Mouse (Mus musculus) monocyte, adult 2 months (primary cell): ENCODE data around the gene Vwa2.

ENCODE experiments used
- DNase-seq, 2 experiments: peaks; one replicate each; pipeline ENCODE4 v3.0.0; 2022; ENCODE audit warnings: low spot score in 2 of 2, low read depth in 1 of 2

Gene Vwa2

DNA sequence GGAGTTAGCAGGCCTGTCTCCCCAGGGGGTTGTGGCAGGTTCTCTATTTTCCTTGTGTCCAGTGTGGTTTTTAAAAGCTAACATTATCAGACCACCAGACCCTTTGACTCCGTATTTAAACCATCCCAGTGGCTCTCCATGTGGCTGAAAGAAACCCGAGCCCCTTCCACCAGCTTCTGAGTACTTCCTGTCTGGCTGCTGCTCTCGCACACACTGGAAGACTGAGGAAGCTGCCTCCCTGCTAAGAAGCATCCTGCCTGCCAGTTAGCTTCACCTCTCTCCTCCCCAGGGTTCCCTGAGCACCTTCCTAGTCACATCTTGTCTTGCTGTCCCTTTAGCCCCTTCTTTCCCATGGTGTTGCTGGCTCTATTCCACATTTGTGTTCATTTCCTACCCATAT, 33.8 kb downstream of the Vwa2 start:
- DNase-seq: no peak

DNA sequence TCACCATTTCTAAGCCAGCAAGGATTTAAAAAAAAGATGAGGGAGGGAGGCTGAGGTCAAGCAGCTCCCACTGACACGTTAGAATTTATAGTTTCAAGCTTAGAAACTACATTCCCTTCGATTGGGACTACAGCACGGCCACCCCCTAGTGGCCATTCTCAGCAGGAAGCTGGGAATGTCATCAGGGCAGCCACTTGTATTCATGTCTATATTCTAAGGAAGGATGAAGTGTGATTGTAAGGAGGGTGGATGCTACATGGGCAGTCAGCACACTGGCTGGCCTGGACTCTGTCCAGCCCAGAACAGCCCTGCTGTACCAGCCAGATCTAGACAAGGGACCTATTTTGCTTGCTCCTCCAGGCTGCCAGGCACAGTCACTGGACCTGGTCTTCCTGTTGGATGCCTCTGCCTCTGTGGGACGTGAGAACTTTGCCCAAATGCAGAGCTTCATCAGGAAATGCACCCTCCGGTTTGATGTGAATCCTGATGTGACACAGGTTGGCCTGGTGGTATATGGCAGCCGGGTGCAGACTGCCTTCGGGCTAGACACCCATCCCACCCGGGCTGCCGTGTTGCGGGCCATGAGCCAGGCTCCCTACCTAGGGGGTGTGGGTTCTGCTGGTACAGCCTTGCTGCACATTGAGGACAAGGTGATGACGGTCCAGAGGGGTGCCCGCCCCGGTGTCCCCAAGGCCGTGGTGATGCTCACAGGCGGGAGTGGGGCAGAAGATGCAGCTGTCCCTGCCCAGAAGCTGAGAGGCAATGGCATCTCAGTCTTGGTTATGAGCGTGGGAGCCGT, 34.6 kb downstream of the Vwa2 start:
- no peak for DNase-seq

DNA sequence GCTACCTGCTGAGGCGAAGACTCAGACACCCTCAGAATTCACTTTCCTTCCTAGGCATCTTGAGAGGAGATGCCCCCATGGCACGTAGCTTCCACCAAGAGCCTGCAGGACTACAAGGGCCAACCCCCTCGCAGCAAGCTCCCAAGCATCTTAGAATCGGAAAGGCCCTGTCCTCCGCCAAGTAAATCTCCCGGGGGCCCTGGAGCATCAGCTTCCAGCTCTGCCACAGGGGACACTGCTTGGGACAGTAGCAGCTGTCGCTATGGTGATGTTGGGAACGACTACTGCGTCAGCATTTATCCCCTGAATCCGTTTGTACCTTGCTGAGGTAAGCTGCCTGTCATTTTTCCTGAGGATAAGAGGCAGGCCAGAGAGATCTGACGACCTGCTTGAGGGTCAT, 36.5 kb downstream of the Vwa2 start:
- no peak for DNase-seq

DNA sequence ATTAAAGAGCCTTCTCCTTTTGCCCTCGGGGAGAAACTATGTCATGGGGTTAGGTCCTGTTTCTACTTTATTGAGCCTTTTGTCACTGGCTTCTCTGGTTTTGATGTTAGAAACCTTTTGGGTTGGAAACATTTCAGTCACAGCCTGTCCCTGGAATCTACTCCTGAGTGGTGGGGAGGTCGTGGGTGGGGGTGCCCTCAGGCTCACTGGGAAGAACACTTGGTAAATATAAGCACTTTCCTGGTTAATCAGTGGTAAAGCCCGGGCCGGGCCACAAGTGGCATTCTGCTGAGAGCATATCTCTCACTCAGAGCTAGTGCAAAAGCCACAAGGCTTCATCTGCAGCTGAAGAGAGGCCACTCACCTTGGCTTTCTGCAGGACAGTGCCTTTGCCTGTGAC, 39.7 kb downstream of the Vwa2 start:
- no peak for DNase-seq

DNA sequence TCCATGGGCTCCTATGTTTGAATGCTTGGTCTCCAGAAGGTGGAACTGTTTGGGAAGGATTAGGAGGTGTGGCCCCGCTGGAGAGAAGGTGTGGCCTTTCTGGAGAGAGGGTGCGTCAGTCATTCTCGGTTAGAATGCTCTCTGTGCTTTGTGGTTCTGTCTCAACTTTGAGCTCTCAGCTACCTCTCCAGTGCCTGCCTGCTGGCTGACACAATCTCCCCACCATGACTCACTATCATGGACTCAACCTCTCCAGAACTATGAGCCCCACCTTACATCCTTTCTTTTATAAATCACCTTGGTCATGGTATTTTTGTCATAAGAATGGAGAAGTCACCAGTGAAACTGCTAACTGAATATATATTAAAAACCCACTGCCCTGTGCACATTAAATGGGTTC, 40.6 kb downstream of the Vwa2 start:
- DNase-seq: no peak

DNA sequence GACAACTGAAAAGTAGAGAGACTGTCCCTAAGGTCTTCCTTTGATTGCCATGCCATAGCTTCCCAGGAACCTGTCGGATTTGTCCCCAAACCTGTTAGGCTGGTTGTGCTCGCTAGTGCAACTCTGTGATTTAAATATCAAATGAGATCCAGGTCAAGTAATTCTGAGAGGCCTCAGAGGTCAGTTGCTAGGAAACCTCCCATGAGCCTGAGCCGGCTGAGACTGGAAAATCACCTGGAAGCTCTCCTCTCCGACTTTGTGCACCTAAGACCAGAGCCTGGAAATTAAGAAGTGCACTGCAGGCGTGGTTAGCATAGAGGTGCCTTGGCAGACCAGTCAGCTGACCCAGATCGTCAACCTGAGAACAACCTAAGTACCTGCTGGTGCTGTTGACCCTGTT, 41.0 kb downstream of the Vwa2 start:
- DNase-seq: no peak

DNA sequence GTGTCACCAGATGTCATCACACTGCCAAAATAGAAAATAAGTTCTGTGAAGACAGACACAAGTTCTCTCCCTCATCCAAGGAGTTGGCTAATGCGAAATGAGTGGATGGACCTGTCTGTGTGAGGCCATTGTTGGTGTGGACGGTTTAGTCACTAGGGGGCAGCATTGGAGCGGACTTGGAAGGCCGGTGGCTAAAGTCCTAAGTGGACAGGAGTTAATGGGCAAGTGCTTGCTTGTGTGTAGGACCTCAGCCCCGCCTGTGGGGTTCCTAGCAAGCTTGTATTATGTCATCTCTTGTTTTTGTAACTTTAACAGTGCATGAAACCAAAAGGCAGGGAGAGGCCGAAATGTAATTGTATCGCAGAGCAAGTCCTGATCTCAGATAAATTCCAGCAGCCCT, 45.6 kb downstream of the Vwa2 start:
- peak in 1 of 2 experiments; percentile 17 for DNase-seq

DNA sequence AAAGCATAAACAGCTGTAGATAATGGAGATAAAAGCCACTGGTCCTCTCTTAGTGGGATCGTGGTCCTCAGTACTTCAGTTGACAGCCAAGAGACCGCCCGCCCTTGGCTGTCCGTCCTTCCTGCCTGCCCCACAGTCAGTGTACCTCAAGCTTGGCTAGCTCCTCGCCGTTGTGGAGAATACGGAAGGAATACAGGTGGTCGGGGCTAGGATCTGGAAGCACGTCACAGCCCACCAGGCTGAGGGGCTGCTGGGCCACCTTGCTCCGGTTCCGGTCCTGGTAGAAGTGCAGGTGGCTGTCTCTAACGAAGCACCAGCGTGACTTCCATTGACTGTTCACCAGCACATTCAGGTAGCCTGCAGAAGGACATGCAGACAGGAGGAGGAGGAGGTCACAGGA, 46.2 kb downstream of the Vwa2 start:
- DNase-seq: no peak

DNA sequence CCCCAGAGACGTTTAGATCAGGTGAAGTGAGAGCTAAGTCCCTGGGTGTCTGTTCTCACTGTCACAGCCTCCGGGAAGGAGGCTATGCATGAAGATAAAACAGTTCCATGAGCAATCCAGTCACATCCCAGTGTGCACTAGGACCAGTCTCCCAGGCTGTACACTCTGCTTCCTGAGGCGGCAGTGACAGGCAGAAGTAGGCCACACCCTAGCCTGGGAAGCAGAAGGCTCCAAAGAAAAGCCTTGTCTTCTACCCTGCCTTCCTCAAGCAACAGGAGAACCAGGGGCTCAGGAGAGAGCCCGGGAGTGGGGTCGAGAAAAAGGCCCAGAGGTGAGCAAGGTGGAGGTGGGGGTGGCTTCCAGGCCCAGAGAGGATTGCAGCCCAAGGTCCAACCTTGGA, 47.7 kb downstream of the Vwa2 start:
- no peak for DNase-seq

DNA sequence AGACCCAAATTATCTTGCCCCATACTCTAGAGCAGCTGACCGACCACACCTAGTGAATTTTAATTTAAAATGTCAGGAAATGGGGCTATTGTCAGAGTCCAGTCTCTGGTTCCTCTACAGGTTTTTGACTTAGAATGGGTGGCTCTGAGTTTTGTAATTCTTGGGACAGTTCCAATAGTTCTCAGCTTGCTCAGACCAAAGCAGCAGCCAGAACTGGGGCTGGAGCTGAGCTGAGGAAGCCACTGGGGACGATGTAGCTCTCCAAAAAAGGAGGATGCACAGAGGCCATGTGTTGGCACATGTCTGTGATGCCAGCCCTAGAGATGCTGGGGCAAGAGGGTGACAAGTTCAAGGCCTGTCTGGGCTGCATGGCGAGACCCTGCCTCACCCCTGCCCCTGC, 55.3 kb downstream of the Vwa2 start:
- DNase-seq: no peak

DNA sequence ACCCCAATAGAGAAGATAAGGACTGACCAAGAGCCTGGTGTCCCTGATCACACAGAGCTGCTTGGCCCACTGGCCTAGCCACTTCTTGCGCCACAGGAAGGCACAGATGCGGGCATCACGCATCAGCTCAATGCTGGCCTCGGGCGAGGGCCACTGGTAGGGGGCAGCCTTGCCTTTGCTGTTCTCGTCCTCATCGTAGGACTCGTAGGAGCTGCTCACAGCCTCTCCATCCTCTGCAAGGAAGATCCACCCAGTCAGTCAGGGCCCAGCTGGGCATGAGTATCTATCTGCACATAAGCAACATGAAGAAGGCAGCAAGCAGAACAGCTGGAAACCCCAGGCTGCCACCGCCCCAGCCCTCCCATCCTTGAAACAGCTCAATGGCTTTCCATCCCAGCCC, 56.0 kb downstream of the Vwa2 start:
- DNase-seq: no peak

DNA sequence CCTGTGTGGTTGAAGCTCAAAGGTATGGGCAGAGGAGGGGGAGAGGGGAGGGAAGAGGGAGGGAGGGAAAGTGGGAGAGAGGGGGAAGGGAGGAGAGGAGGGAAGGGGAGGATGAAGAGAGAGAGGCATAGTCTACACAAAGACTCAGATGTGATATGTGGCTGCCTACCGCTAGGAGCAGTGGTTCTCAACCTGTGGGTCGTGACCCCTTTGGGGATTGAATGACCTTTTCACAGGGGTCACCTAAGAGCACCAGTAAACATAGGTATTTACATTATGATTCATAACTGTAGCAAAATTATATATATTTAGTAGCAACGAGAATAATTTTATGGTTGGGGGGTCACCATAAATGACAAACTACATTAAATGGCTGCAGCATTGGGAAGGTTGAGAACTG, 59.8 kb downstream of the Vwa2 start:
- DNase-seq: no peak

DNA sequence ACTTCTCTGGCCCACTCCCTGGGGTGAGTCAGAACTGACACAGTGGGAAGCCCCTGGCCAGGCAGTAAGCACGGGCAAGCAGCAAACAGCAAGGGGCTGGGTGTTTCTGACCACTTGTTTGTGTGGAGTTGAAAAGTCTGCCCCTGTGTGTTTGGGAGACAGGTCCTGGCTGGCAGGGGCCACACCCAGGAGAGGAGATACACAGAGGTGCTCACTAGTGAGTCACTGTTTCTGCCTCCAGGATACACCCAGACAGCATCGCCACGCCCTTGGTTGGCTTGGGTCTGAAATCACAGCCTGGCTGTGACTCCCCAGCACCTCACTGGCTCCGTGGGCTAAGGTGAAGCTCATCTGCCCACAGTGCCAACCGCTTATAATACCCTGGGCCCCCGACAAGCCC, 61.1 kb downstream of the Vwa2 start:
- no peak for DNase-seq

DNA sequence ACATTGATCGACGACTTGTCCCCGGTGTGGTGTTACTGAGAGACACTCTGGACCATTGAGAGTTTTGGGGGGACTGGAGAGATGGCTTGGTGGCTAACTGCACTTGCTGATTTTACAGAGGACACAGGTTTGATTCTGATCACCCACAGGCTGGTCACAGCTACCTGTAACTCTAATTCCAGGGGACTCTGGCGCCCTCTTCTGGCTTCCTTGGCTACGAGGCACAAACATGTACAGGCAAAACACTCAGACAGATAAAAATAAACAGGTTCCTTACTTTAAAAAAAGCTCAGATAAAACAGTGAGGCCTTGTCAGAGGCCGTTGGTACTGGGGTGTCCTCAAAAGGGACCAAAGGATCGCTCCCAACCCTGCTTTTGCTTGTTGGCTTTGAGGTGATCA, 61.7 kb downstream of the Vwa2 start:
- no peak for DNase-seq

DNA sequence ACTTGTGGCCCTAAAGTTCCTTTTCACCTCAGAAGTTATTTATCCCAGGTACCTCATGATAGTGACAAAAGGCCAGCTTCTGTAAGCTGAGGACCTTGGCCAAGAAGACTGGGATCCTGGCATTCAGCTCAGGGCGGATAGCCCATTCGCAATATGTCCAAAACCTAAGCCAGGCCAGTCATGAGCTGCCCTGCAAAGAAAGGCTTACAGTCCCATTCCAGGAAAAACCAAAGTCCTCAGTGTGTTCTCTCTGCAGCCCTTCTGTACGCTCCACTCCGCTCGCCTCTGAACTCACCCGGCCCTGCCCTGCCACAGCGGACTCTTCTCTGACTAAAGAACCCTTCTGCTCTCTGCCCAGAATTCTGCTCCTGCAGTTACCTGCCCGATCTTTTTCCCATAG, 62.2 kb downstream of the Vwa2 start:
- DNase-seq: no peak

DNA sequence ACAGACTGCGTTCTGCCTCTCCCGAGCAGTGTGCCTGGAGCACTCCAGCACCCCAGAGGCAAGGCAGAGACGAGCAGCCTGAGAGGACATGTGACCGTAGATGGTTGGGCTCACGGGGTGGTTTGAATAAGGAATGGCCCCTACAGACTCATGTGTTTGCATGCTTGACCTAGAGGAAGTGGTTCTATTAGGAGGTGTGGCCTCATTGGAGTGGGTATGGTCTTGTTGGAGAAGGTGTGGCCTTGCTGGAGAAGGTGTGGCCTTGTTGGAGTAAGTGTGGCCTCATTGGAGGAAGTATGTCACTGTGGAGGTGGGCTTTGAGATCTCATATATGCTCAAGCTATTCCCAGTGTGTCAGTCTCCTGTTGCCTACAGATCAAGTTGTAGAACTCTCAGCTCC, 63.9 kb downstream of the Vwa2 start:
- DNase-seq: no peak

DNA sequence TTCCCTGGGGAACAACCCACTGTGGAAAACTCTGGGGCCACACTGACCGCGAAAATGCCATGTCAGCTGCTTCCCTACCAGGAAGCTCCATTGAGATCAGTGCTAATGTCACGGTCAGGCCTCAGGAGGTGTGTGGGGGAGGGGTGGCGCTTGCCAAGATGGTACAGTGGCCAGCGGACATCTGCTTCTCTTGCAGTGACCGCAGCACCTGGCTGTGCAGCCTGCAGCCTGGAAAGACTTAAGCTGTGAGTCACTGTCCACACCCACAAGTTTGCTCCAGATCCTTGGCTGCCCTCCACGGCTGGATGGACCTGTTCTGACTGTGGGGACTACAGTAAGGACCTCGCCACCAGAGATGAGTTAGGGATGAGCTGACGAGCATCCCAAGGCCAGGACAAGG, 65.8 kb downstream of the Vwa2 start:
- no peak for DNase-seq

DNA sequence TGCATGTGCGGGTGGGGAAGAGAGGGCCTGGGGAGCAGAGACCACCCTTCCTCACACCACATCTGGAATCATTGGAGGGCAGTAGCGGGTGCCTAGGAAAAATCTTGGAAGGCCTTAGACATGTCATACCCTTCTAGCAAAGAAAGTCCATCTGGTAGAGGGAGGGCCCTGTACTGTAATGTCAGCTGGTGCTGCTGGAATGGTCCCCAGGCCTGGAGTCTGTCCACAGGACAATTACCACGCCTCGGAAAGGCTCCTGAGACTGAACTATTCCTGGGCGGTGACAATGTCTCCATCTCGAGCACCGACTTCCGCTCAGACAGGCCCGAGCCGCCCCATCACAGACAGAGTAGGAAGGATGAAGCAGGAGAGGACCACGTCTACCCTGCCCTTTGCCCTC, 66.5 kb downstream of the Vwa2 start:
- no peak for DNase-seq

DNA sequence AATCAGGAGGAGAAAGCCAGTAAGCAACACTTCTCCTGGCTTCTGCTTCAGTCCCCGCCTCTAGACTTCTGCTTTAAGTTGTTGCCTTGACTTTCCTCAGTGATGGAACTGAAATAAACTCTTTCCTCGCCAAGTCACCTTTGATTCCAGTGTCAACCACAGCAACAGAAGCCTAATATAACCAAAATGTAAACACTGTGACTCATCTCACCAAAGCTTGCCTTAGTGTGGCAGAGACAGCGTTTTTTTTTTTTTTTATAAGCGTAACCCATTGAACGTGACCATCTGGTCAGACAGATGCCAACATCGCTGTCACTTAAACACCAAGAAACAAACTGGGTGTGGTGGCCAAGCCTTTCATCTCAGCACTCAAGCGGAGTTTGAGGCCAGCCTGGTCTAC, 68.2 kb downstream of the Vwa2 start:
- DNase-seq: no peak

DNA sequence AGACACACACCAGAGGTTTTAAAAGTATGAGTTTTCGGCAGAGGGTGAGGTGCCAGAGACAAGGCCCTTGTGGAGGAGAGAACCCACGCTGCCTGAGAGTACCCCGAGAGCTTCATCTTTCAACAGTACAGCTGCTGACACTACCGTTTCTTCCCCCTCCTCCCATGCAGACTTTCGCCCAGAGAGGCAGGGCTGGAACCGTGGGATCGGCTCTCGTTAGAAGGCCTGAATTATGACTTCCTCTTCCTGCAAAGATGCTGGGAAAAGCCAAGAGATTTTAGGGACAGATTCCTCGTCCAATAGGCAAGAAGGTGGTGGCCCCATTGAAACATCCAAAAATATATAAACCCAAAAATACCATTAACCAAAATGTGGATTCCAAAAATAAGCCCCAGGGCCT, 70.2 kb downstream of the Vwa2 start:
- DNase-seq: no peak

DNA sequence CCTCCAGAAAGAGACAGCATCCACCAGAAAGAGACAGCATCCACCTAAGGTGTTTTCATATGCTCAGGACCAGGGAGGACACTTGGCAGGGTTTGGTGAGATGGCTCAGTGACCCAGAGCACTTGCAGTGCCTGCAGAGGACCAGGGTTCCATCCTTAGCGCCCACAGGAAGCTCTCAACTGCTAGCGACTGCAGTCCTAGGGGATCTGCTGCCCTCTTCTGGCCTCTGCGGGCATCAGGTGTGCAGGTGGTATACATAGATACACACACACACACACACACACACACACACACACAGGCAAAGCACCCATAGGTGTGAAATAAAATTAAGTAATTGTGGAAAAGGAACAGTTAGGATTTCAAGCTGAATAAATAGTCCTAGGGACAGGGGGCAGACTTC, 70.8 kb downstream of the Vwa2 start:
- DNase-seq: no peak

DNA sequence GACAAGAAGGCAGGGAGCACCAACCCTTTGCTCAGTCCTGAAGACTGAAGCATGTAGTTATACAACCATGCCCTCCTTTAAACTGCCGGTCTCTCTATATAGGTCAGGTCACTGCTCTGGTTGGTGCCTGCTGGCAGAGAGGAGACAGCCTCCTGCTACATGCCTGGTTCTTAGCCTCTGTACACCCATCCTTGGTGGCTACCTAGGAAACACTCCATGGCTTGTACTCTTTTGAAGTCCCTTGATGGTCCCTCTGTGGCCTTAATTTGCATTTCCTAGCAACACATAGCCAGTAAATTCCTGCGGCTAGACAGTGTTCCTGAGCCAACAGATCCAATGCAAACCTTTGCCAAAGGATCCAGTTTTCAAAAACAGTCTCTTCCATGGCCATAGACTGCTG, 71.6 kb downstream of the Vwa2 start:
- no peak for DNase-seq

DNA sequence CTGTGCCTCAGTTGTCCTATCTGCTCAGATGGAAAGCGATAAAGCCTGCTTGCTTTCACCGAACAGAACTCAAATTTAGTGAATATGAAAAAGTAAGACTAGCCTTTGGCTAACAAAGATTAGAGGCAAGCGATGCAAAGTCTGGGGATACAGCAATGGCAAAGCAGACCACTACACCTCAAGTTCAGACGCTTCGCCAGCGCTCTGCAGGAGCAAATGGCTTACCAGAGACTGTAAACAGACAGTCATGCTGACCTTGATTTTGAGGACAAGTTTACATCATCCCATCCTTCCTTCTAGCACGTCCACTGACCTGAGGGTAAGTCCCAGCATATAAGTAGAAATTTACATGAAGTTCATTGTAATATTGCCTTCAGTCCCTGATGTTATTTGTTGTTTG, 72.2 kb downstream of the Vwa2 start:
- DNase-seq: no peak

DNA sequence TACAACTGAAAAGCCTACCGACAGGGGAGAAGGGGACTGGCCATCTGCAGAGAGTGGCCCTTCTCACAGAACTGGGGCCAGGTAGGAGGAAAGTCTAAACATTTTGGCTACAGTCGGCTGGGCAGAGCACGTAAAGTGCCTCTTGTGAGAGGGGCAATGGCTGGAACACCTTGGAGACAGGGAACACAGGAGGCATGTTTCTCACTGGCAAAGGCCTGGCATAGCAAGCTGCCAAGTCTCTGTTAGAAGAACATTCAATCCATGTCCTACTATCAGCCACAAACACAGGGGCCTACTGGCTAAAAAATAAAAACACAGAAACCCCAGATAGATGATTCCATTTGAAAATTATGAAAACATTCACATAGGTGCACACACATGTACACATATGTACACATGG, 72.7 kb downstream of the Vwa2 start:
- DNase-seq: no peak
